Mouse (Mus musculus) CD4-positive, CD25-positive, alpha-beta regulatory T cell, adult 2 months (primary cell): Measurements from ENCODE around the gene Ice2.

Experiments
- DNase-seq: peaks from one replicate; pipeline ENCODE4 v3.0.0-alpha.2; 2012; ENCODE audit warnings: low read depth, low spot score

Ice2 gene

GRCm38 (mm10) chr9:69458982-69459381, 61.3 kb downstream of the Ice2 start:
- DNase-seq = no peak

GRCm38 (mm10) chr9:69459876-69460275, 62.2 kb downstream of the Ice2 start:
- DNase-seq = no peak

- DNase-seq = no peak
These were observed 65.3 kb downstream of the Ice2 start for GRCm38 (mm10) chr9:69463046-69463445.

GRCm38 (mm10) chr9:69464109-69464756, 66.5 kb downstream of the Ice2 start:
- DNase-seq = no peak

- no peak for DNase-seq
These were observed 68.4 kb downstream of the Ice2 start for GRCm38 (mm10) chr9:69466098-69466497.

GRCm38 (mm10) chr9:69467310-69467939, 69.7 kb downstream of the Ice2 start:
- DNase-seq = no peak

GRCm38 (mm10) chr9:69468991-69469390, 71.3 kb downstream of the Ice2 start:
- no peak for DNase-seq

GRCm38 (mm10) chr9:69470362-69470761, 72.7 kb downstream of the Ice2 start:
- no peak for DNase-seq

- no peak for DNase-seq
These were observed 73.2 kb downstream of the Ice2 start for GRCm38 (mm10) chr9:69470921-69471320.

- DNase-seq = no peak
These were observed 75.0 kb downstream of the Ice2 start for GRCm38 (mm10) chr9:69472724-69473123.

GRCm38 (mm10) chr9:69475873-69476272, 78.2 kb downstream of the Ice2 start:
- no peak for DNase-seq

GRCm38 (mm10) chr9:69477195-69477823, 79.6 kb downstream of the Ice2 start:
- DNase-seq = no peak

GRCm38 (mm10) chr9:69477824-69478222, 80.1 kb downstream of the Ice2 start:
- no peak for DNase-seq

- DNase-seq = peak; percentile 89
These were observed 82.6 kb downstream of the Ice2 start for GRCm38 (mm10) chr9:69480344-69480743.
